Mouse (Mus musculus) forelimb bud, embryonic 11.5 days (tissue): Measurements from ENCODE around the gene Gm4559.
A peak's percentile ranks its signal among the peaks of the same experiment; 100 is the strongest.
"Not testable (repeated sequence)": the region's sequence is repeated elsewhere in the genome, so short reads cannot be mapped to it uniquely, and the experiment has no call there.

ENCODE experiments used
- DNase-seq: peaks from one replicate; pipeline ENCODE4 v3.0.0-alpha.2; 2012; ENCODE audit warnings: low read depth, low spot score

The Gm4559 gene

GRCm38 (mm10) chr7:142274263-142274662, at the start of gene Gm4559:
Gm4559 (minus strand) TSS chr7:142274363.
- DNase-seq: not testable (repeated sequence)

- no peak for DNase-seq
Observed at GRCm38 (mm10) chr7:142323396-142324117, 49.4 kb upstream of the Gm4559 start.

- no peak for DNase-seq
Observed at GRCm38 (mm10) chr7:142322641-142323040, 48.5 kb upstream of the Gm4559 start.

- not testable (repeated sequence) for DNase-seq
Observed at GRCm38 (mm10) chr7:142321637-142322306, 47.6 kb upstream of the Gm4559 start.

- DNase-seq: no peak
Observed at GRCm38 (mm10) chr7:142320906-142321305, 46.7 kb upstream of the Gm4559 start.

GRCm38 (mm10) chr7:142319124-142319523, 45.0 kb upstream of the Gm4559 start:
- DNase-seq: no peak

- no peak for DNase-seq
Observed at GRCm38 (mm10) chr7:142317216-142317615, 43.1 kb upstream of the Gm4559 start.

GRCm38 (mm10) chr7:142316558-142316957, 42.4 kb upstream of the Gm4559 start:
- DNase-seq: peak; percentile 72

GRCm38 (mm10) chr7:142314600-142315285, 40.6 kb upstream of the Gm4559 start:
- no peak for DNase-seq

GRCm38 (mm10) chr7:142303929-142304328, 29.8 kb upstream of the Gm4559 start:
- DNase-seq: not testable (repeated sequence)

GRCm38 (mm10) chr7:142303249-142303648, 29.1 kb upstream of the Gm4559 start, which contains the start of gene Krtap5-4:
Krtap5-4 (plus strand) TSS chr7:142303549.
- no peak for DNase-seq

- DNase-seq: not testable (repeated sequence)
Observed at GRCm38 (mm10) chr7:142297018-142297417, 22.9 kb upstream of the Gm4559 start, which contains the start of gene Krtap5-1. Krtap5-1 (minus strand) TSS chr7:142297118.

- not testable (repeated sequence) for DNase-seq
Observed at GRCm38 (mm10) chr7:142296108-142296507, 21.9 kb upstream of the Gm4559 start.

- no peak for DNase-seq
Observed at GRCm38 (mm10) chr7:142295418-142295817, 21.3 kb upstream of the Gm4559 start.

- peak; percentile 49 for DNase-seq
Observed at GRCm38 (mm10) chr7:142293851-142294250, 19.7 kb upstream of the Gm4559 start.

- not testable (repeated sequence) for DNase-seq
Observed at GRCm38 (mm10) chr7:142285910-142286612, 11.9 kb upstream of the Gm4559 start.

GRCm38 (mm10) chr7:142285130-142285835, 11.1 kb upstream of the Gm4559 start:
- peak; percentile 63 for DNase-seq

GRCm38 (mm10) chr7:142284615-142285080, 10.5 kb upstream of the Gm4559 start:
- peak; percentile 96 for DNase-seq

GRCm38 (mm10) chr7:142284023-142284591, 9.9 kb upstream of the Gm4559 start:
- peak; percentile 72 for DNase-seq

GRCm38 (mm10) chr7:142282847-142283246, 8.7 kb upstream of the Gm4559 start:
- DNase-seq: not testable (repeated sequence)
